Mouse (Mus musculus) heart, embryonic 13.5 days (tissue): Measurements from ENCODE around the gene Def8. TPM values are rescaled to one million over a fixed set of nuclear protein-coding genes. Genes with fewer than 3 reads are reported as not detected.
"Not testable (repeated sequence)": the region's sequence is repeated elsewhere in the genome, so short reads cannot be mapped to it uniquely, and the experiment has no call there.

Source experiments
- ATAC-seq: fragments of 200-750 bp; cut with Nextera tagmentation; 2 replicates; pipeline ENCODE4 v1.8.0; 2017; ENCODE audit warnings: moderate TSS enrichment; ENCODE audit not compliant: insufficient number of reproducible peaks, low FRiP score, low TSS enrichment; ENCODE audit errors: extremely low read depth
- H3K27ac ChIP-seq: fragments of 300-500 bp; sonication (generic); replicated peaks from 2 replicates; pipeline ENCODE4 v1.5.1; 2015; ENCODE audit warnings: moderate library complexity, mild to moderate bottlenecking, inconsistent platforms
- H3K27me3 ChIP-seq: fragments of 300-500 bp; sonication (generic); replicated peaks from 2 replicates; pipeline ENCODE4 v1.6.1; 2015; ENCODE audit warnings: mild to moderate bottlenecking, inconsistent platforms
- H3K36me3 ChIP-seq: fragments of 300-500 bp; sonication (generic); 2 replicates; pipeline ENCODE4 v1.6.1; 2015; ENCODE audit warnings: mild to moderate bottlenecking, inconsistent platforms
- H3K4me1 ChIP-seq: fragments of 300-500 bp; sonication (generic); 2 replicates; pipeline ENCODE4 v1.6.1; 2015; ENCODE audit warnings: inconsistent platforms
- H3K4me2 ChIP-seq: fragments of 300-500 bp; sonication (generic); 2 replicates; pipeline ENCODE4 v1.6.1; 2015; ENCODE audit warnings: inconsistent platforms, mild to moderate bottlenecking, moderate library complexity
- H3K4me3 ChIP-seq: fragments of 300-500 bp; sonication (generic); 2 replicates; pipeline ENCODE4 v1.5.1; 2015; ENCODE audit warnings: moderate library complexity, mild to moderate bottlenecking, inconsistent platforms
- H3K9ac ChIP-seq: fragments of 300-500 bp; sonication (generic); 2 replicates; pipeline ENCODE4 v1.6.1; 2015; ENCODE audit warnings: inconsistent platforms, mild to moderate bottlenecking, moderate library complexity
- H3K9me3 ChIP-seq: fragments of 300-500 bp; sonication (generic); 2 replicates; pipeline ENCODE4 v1.6.1; 2016; ENCODE audit warnings: inconsistent platforms
- WGBS: fragments of 180-500 bp; shearing (Covaris S2); methylation state at CpG from one replicate; pipeline ENCODE4 v1.1.7; 2015; ENCODE audit warnings: mixed read lengths; 5-methylcytosine and 5-hydroxymethylcytosine counted together
- polyA plus RNA-seq: library from polyadenylated mRNA; unstranded; fragments of >200 nt; fragmentation: Nextera tagmentation; extraction: Ambion mirVana; gene quantifications from 2 replicates; pipeline ENCODE4 v1.2.1, GENCODE M21; 2015

Def8 gene
- polyA plus RNA-seq, 1 experiment from 2014 or later: 30.4 TPM

DNA sequence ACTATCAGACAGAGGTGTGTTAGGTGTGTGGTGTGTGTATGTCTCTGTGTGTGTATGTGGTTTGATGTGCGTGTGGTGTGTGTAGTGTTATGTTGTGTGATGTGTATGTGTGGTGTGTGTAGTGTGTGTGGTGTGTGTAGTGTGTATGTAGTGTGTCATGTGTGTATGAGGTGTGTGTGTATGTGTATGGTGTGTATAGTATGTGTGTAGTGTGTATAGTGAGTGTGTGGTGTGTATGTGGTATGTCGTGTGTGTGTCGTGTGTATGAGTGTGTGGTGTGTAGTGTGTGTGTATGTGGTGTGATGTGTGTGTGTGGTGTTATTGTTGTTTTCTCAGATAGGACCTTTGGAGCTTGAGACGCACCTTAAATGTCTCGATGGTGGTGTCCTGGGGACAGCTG, 19.0 kb downstream of the Def8 start:
- H3K9ac ChIP-seq: no peak overlapping the region
- no peak for ATAC-seq
- H3K27me3 ChIP-seq: no peaks in the 10 kb centered on the region
- WGBS: 85% methylated on average over 5 of the region's 5 CpGs
- H3K4me3 ChIP-seq: peak overlapping the region; percentile 76; the same call in 1 of the 2 replicates
- peak overlapping the region; percentile 77 for H3K4me2 ChIP-seq
- H3K9me3 ChIP-seq: no peaks in the 10 kb centered on the region
- H3K4me1 ChIP-seq: peaks cover 29% of the 10 kb centered on the region
- no peak overlapping the region for H3K27ac ChIP-seq
- no peaks in the 10 kb centered on the region for H3K36me3 ChIP-seq

- 2% methylated on average over 41 of the region's 41 CpGs for WGBS
- Histone ChIP-seq H3K4me3 (peak overlapping the region; percentile 76), H3K4me2 (peak overlapping the region; percentile 77), H3K9ac (peak overlapping the region; percentile 90), H3K9me3 (no peaks in the 10 kb centered on the region), H3K4me1 (peaks cover 32% of the 10 kb centered on the region), H3K27me3 (no peaks in the 10 kb centered on the region), H3K36me3 (no peaks in the 10 kb centered on the region), H3K27ac (peak overlapping the region; percentile 78)
- ATAC-seq: peak; percentile 82; the same call in 1 of the 2 replicates
These were observed 19.7 kb downstream of the Def8 start for GRCm38 (mm10) chr8:123442871-123443575.

DNA sequence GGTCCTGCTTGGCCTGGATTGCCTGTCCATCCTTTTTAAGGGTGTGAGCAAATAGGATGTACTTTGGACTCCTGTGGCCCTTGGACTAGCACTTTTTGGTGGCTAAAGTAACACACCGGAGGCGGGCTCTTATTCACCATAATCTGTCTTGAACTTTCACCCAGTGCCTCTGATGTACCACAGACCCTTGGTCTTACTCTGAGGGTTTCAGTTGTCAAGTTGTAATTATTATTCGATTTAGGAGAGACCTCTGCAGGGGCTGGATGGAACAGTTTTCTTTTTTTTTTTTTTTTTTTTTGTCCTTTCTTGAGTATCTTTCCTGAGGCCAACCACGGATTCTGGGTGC, 20.2 kb downstream of the Def8 start:
- peaks cover 32% of the 10 kb centered on the region for H3K4me1 ChIP-seq
- H3K27me3 ChIP-seq: no peaks in the 10 kb centered on the region
- H3K4me2 ChIP-seq: peak overlapping the region; percentile 77
- peak overlapping the region; percentile 76 for H3K4me3 ChIP-seq
- peak overlapping the region; percentile 78 for H3K27ac ChIP-seq
- ATAC-seq: no peak
- peak overlapping the region; percentile 90 for H3K9ac ChIP-seq
- H3K9me3 ChIP-seq: no peaks in the 10 kb centered on the region
- H3K36me3 ChIP-seq: no peaks in the 10 kb centered on the region
- WGBS: 33% methylated on average over 4 of the region's 4 CpGs

DNA sequence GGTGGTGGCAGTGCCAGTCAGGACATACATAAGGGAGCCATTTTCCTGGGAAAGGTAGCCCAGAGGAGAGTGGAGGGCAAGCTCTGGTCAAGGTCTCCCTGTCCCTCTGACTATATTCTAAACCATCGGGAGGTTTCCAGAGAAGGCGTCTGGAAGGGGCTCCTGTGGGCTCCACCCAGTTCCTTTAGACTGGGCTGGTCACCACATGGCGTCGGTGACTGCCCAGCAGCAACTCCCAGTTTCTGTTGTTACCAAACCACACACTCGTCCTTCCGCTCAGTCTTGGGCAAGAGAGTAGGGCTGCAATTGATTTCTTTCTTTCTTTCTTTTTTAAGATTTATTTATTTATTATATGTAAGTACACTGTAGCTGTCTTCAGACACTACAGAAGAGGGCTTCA, 20.8 kb downstream of the Def8 start:
- peak overlapping the region; percentile 77 for H3K4me2 ChIP-seq

GRCm38 (mm10) chr8:123445981-123446380, 22.7 kb downstream of the Def8 start:
- H3K27me3 ChIP-seq: no peaks in the 10 kb centered on the region
- peak overlapping the region; percentile 28; the same call in 1 of the 2 replicates for H3K9ac ChIP-seq
- peaks cover 32% of the 10 kb centered on the region for H3K4me1 ChIP-seq
- WGBS: 65% methylated on average over 10 of the region's 10 CpGs
- H3K27ac ChIP-seq: peak overlapping the region; percentile 68; the same call in 1 of the 2 replicates
- no peaks in the 10 kb centered on the region for H3K9me3 ChIP-seq
- peaks cover 16% of the 10 kb centered on the region for H3K36me3 ChIP-seq
- no peak for ATAC-seq
- H3K4me2 ChIP-seq: no peak overlapping the region
- no peak overlapping the region for H3K4me3 ChIP-seq

More for the DNA sequence above, 20.8 kb downstream of the Def8 start:
- Histone ChIP-seq H3K9me3 (no peaks in the 10 kb centered on the region), H3K4me1 (peaks cover 32% of the 10 kb centered on the region), H3K36me3 (peaks cover 2% of the 10 kb centered on the region), H3K9ac (peak overlapping the region; percentile 90; the same call in 1 of the 2 replicates), H3K27me3 (no peaks in the 10 kb centered on the region), H3K27ac (no peak overlapping the region), H3K4me3 (no peak overlapping the region)
- ATAC-seq: no peak
- 87% methylated on average over 6 of the region's 6 CpGs for WGBS

GRCm38 (mm10) chr8:123446799-123447198, 23.5 kb downstream of the Def8 start:
- no peaks in the 10 kb centered on the region for H3K9me3 ChIP-seq
- H3K27me3 ChIP-seq: no peaks in the 10 kb centered on the region
- H3K27ac ChIP-seq: peak overlapping the region; percentile 68
- WGBS: 50% methylated on average over 6 of the region's 6 CpGs
- H3K36me3 ChIP-seq: peaks cover 24% of the 10 kb centered on the region
- H3K9ac ChIP-seq: no peak overlapping the region
- H3K4me3 ChIP-seq: no peak overlapping the region
- H3K4me1 ChIP-seq: peaks cover 32% of the 10 kb centered on the region
- ATAC-seq: no peak
- H3K4me2 ChIP-seq: no peak overlapping the region

DNA sequence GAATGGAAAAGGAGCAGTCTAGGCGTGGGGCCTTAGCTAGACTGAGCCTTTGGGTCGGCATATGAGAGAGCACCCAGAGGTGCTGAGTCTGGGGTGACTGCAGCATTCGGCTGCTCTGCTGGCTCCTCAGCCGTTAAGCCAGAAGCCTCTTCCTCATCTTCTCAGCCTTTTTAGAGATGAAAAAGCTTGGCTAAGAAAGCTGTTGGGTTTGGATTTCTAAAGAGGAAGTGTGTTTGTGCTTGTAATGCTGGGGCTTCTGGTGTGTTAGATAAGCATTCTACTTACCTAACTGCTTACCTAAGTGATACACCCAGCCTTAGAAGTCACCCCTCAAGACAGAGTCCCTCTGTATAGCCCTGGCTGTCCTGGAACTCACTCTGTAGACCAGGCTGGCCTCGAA, 27.5 kb downstream of the Def8 start:
- no peak overlapping the region for H3K9ac ChIP-seq
- peaks cover 19% of the 10 kb centered on the region for H3K4me1 ChIP-seq
- H3K27me3 ChIP-seq: no peaks in the 10 kb centered on the region
- no peak overlapping the region for H3K4me3 ChIP-seq
- no peaks in the 10 kb centered on the region for H3K9me3 ChIP-seq
- ATAC-seq: no peak
- WGBS: 82% methylated on average over 5 of the region's 5 CpGs
- no peak overlapping the region for H3K27ac ChIP-seq
- no peak overlapping the region for H3K4me2 ChIP-seq
- H3K36me3 ChIP-seq: peaks cover 62% of the 10 kb centered on the region

- not testable (repeated sequence) for H3K9me3 ChIP-seq, H3K27me3 ChIP-seq, H3K4me1 ChIP-seq, H3K4me2 ChIP-seq, H3K27ac ChIP-seq, ATAC-seq, H3K4me3 ChIP-seq, H3K9ac ChIP-seq
- peaks cover 72% of the 10 kb centered on the region for H3K36me3 ChIP-seq
- 91% methylated on average over 12 of the region's 12 CpGs for WGBS
These were observed 28.4 kb downstream of the Def8 start for GRCm38 (mm10) chr8:123451747-123452146.

DNA sequence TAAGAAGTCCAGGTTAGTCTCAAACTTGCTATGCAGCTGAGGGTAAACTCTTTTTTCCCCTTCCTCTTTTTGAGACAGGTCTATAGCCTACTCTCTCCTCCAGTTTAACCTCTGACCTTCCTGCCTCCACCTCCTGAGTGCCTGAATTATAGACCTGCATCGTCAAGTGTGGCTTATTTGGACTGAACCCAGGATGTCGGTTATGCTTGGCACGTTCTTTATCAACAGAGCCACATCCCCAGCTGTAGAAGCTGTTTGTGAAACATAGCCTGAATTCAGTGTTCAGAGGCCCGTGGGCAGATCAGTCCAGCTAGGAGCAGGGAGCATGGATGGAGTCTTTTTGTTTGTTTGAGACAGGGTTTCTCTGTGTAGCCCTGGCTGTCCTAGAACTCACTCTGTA, 28.8 kb downstream of the Def8 start:
- no peak for ATAC-seq
- Histone ChIP-seq H3K9me3 (no peaks in the 10 kb centered on the region), H3K4me2 (no peak overlapping the region), H3K4me1 (peaks cover 5% of the 10 kb centered on the region), H3K27me3 (no peaks in the 10 kb centered on the region), H3K36me3 (peaks cover 76% of the 10 kb centered on the region), H3K27ac (no peak overlapping the region), H3K9ac (no peak overlapping the region), H3K4me3 (no peak overlapping the region)
- 67% methylated on average over 4 of the region's 4 CpGs for WGBS

DNA sequence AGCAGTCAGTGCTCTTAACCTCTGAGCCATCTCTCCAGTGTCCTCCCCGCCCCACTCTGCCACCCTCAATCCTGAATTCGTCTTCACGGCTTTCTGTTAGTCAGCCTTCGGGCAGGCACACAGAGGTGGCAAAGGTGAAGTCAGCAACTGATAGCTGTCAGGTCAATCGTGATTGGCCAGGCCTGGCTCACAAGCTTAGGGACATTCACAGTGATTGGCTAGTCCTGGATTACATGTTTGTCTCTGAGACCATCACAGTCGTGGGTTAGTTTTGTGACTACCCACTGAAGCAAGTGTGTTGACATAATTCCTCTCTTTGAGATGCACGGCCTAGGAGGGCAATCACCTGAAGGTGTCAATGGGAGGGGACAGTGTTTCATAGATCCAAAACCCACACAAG, 30.0 kb downstream of the Def8 start:
- peaks cover 87% of the 10 kb centered on the region for H3K36me3 ChIP-seq
- WGBS: 70% methylated on average over 7 of the region's 7 CpGs
- no peaks in the 10 kb centered on the region for H3K4me1 ChIP-seq
- no peak overlapping the region for H3K4me3 ChIP-seq
- ATAC-seq: no peak
- no peak overlapping the region for H3K4me2 ChIP-seq
- no peak overlapping the region for H3K9ac ChIP-seq
- H3K9me3 ChIP-seq: no peaks in the 10 kb centered on the region
- no peak overlapping the region for H3K27ac ChIP-seq
- H3K27me3 ChIP-seq: no peaks in the 10 kb centered on the region

- Histone ChIP-seq H3K36me3 (peaks cover 93% of the 10 kb centered on the region), H3K4me3 (no peak overlapping the region), H3K9ac (no peak overlapping the region), H3K27ac (no peak overlapping the region), H3K27me3 (no peaks in the 10 kb centered on the region), H3K4me2 (no peak overlapping the region), H3K4me1 (no peaks in the 10 kb centered on the region), H3K9me3 (no peaks in the 10 kb centered on the region)
- no peak for ATAC-seq
- 76% methylated on average over 5 of the region's 5 CpGs for WGBS
These were observed 30.6 kb downstream of the Def8 start for GRCm38 (mm10) chr8:123453951-123454350.

DNA sequence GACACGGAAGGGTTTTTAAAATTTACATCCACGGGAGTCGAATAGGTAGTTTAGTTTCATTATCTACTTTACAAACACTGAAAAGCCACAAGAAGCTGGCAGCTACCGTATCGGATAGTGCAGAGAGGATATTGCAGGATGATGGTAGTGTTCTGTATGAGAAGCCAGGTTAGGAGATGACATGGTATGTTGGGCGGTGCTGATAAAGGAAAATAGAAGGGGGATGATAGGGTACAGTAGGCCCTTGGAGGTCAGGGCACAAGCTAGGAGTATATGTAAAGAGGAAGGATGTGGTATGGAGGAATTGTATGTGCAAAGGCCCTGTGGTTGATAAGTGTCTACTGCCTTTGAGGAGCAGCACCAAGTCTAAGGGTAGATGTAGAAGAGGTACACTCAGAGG, 31.2 kb downstream of the Def8 start:
- H3K4me3 ChIP-seq: no peak overlapping the region
- WGBS: 88% methylated on average over 6 of the region's 6 CpGs
- no peaks in the 10 kb centered on the region for H3K27me3 ChIP-seq
- peaks cover 93% of the 10 kb centered on the region for H3K36me3 ChIP-seq
- H3K4me1 ChIP-seq: no peaks in the 10 kb centered on the region
- H3K27ac ChIP-seq: no peak overlapping the region
- no peak overlapping the region for H3K4me2 ChIP-seq
- H3K9me3 ChIP-seq: no peaks in the 10 kb centered on the region
- no peak overlapping the region for H3K9ac ChIP-seq
- no peak for ATAC-seq
